Mouse (Mus musculus) heart, embryonic 15.5 days (tissue): Measurements from ENCODE around the gene Btrc. TPM values are rescaled to one million over a fixed set of nuclear protein-coding genes. Genes with fewer than 3 reads are reported as not detected.
A peak's percentile ranks its signal among the peaks of the same experiment; 100 is the strongest.
"Not testable (repeated sequence)": the region's sequence is repeated elsewhere in the genome, so short reads cannot be mapped to it uniquely, and the experiment has no call there.

Experiments
- ATAC-seq: fragments of 200-750 bp; cut with Nextera tagmentation; replicated peaks from 2 replicates; pipeline ENCODE4 v1.8.0; 2017; ENCODE audit warnings: low read depth, moderate TSS enrichment; ENCODE audit not compliant: insufficient number of reproducible peaks, insufficient read depth, low FRiP score
- H3K27ac ChIP-seq: fragments of 300-500 bp; sonication (generic); 2 replicates; pipeline ENCODE4 v1.5.1; 2015; ENCODE audit warnings: mild to moderate bottlenecking, inconsistent platforms
- H3K27me3 ChIP-seq: fragments of 300-500 bp; sonication (generic); 2 replicates; pipeline ENCODE4 v1.6.1; 2015; ENCODE audit warnings: inconsistent platforms
- H3K36me3 ChIP-seq: fragments of 300-500 bp; sonication (generic); 2 replicates; pipeline ENCODE4 v1.6.1; 2015; ENCODE audit warnings: mild to moderate bottlenecking, inconsistent platforms
- H3K4me1 ChIP-seq: fragments of 300-500 bp; sonication (generic); replicated peaks from 2 replicates; pipeline ENCODE4 v1.6.1; 2015; ENCODE audit warnings: inconsistent platforms
- H3K4me2 ChIP-seq: fragments of 300-500 bp; sonication (generic); 2 replicates; pipeline ENCODE4 v1.6.1; 2015; ENCODE audit warnings: inconsistent platforms, mild to moderate bottlenecking, moderate library complexity
- H3K4me3 ChIP-seq: fragments of 300-500 bp; sonication (generic); 2 replicates; pipeline ENCODE4 v1.5.1; 2015; ENCODE audit warnings: mild to moderate bottlenecking, inconsistent platforms
- H3K9ac ChIP-seq: fragments of 300-500 bp; sonication (generic); 2 replicates; pipeline ENCODE4 v1.6.1; 2015; ENCODE audit warnings: mild to moderate bottlenecking, inconsistent platforms
- H3K9me3 ChIP-seq: fragments of 300-500 bp; sonication (generic); replicated peaks from 2 replicates; pipeline ENCODE4 v1.6.1; 2016; ENCODE audit warnings: inconsistent platforms
- WGBS: fragments of 180-500 bp; shearing (Covaris S2); methylation state at CpG from one replicate; pipeline ENCODE4 v1.1.7; 2015; ENCODE audit warnings: mixed read lengths; 5-methylcytosine and 5-hydroxymethylcytosine counted together
- polyA plus RNA-seq: library from polyadenylated mRNA; unstranded; fragments of >200 nt; fragmentation: Nextera tagmentation; extraction: Ambion mirVana; gene quantifications from 2 replicates; pipeline ENCODE4 v1.2.1, GENCODE M21; 2015

The Btrc gene
- polyA plus RNA-seq, result 26.7 and 31.9 TPM in 2 replicates

DNA sequence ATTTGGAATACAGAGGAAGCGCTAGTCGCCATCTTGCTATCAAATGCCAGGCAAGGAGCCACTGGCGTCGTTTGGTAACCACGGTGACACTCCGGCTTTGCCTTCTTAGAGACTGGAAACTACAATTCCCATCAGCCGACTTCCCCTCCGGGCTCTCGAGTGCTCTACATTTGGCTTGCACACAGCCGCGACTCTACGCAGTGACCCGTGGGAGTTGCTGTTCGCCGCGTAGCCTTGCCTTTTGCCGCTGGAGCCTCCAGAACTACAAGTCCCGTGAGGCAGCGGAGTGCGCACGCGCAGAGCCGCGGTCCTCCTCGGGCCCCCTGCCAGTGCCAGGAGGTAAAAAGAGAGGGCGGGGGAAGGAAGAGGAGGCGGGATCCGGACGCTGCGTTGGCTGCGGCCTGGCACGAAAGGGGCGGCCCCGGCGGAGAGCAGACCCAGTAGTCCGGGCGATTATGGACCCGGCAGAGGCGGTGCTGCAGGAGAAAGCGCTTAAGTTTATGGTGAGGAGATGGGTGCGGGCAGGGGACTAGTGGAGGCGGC, at the start of gene Btrc:
Gene Btrc (plus strand): TSS at position 351 of the 543 bp plus-strand sequence.
- Histone ChIP-seq H3K27me3 (no peaks in the 10 kb centered on the region), H3K4me2 (peak within 1 kb of the TSS; percentile 78), H3K4me3 (peak within 1 kb of the TSS; percentile 84), H3K9ac (peak within 1 kb of the TSS; percentile 85), H3K36me3 (peaks cover 4% of the 10 kb centered on the region; the same call in 1 of the 2 replicates), H3K27ac (peak within 1 kb of the TSS; percentile 94), H3K9me3 (no peaks in the 10 kb centered on the region), H3K4me1 (peaks cover 11% of the 10 kb centered on the region)
- peak; percentile 98 for ATAC-seq
- WGBS, result under 1% methylated on average over 42 of the region's 42 CpGs

DNA sequence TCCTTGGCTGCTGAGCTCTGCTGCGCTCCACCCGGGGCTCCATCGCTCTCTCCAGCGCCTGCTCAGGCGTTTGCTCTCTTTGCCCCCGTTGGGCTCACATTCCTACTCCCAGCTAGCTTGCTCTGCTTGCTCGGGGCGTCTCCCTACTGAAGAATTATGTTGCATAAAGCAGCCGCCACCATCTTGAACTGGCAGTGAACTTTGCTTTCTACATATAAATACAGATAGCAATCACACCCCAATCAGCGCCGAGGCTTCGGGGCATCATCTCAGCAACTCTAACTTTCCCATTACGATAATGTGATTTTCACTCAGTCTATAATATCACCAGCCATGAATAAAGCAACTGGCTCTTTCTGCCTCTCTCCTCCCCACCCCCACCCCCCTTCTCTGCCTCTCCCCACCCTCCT, 46.1 kb upstream of the Btrc start:
- Histone ChIP-seq H3K4me3 (no peak overlapping the region), H3K9me3 (no peaks in the 10 kb centered on the region), H3K4me2 (no peak overlapping the region), H3K36me3 (no peaks in the 10 kb centered on the region), H3K9ac (no peak overlapping the region), H3K27me3 (no peaks in the 10 kb centered on the region), H3K27ac (no peak overlapping the region), H3K4me1 (no peaks in the 10 kb centered on the region)
- no peak; the same call in 1 of the 2 replicates for ATAC-seq
- WGBS, result 32% methylated on average over 13 of the region's 13 CpGs

- no peak for ATAC-seq
- H3K4me2 ChIP-seq, result no peak overlapping the region
- WGBS, result 61% methylated on average over 5 of the region's 5 CpGs
These were observed 42.5 kb upstream of the Btrc start for GRCm38 (mm10) chr19:45321062-45321461.

DNA sequence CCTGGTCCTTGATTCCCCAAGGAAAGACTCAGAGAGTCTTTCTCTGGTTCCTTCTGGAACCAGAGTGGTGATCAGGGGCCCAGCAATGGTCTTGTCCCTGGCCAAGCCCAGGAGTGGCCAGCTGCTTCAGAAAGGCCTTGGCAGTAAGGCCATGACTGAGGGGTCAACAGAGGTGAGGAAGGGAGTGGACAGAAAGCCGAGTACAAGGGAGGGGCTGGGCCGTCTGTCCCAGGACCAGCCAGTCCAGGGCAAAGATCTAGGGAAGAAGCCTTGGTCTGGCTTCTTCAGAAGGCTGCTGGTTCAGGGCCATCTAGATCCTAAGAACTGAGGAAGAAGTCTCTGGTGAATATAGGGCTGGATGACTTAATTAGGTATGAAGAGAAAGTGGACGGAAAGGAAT, 34.5 kb upstream of the Btrc start:
- Histone ChIP-seq H3K9me3 (no peaks in the 10 kb centered on the region), H3K9ac (no peak overlapping the region), H3K4me1 (0 out of 2 replicates have a peak, but pooled peaks cover 3% of the 10 kb centered on the region), H3K27ac (no peak overlapping the region), H3K36me3 (no peaks in the 10 kb centered on the region), H3K4me2 (no peak overlapping the region), H3K27me3 (peaks cover 23% of the 10 kb centered on the region), H3K4me3 (no peak overlapping the region)
- no peak for ATAC-seq
- WGBS, result 63% methylated on average over 3 of the region's 3 CpGs

More at GRCm38 (mm10) chr19:45321062-45321461, 42.5 kb upstream of the Btrc start:
- Histone ChIP-seq H3K9ac (no peak overlapping the region), H3K9me3 (no peaks in the 10 kb centered on the region), H3K36me3 (no peaks in the 10 kb centered on the region), H3K27ac (no peak overlapping the region), H3K4me3 (no peak overlapping the region), H3K27me3 (no peaks in the 10 kb centered on the region), H3K4me1 (no peaks in the 10 kb centered on the region)

GRCm38 (mm10) chr19:45329748-45330298, 33.7 kb upstream of the Btrc start:
- Histone ChIP-seq H3K9ac (no peak overlapping the region), H3K9me3 (no peaks in the 10 kb centered on the region), H3K4me1 (0 out of 2 replicates have a peak, but pooled peaks cover 3% of the 10 kb centered on the region), H3K4me3 (peak overlapping the region; percentile 17; the same call in 1 of the 2 replicates), H3K27me3 (peaks cover 23% of the 10 kb centered on the region), H3K4me2 (peak overlapping the region; percentile 53), H3K27ac (no peak overlapping the region), H3K36me3 (no peaks in the 10 kb centered on the region)
- 13% methylated on average over 24 of the region's 24 CpGs for WGBS
- ATAC-seq, result no peak

DNA sequence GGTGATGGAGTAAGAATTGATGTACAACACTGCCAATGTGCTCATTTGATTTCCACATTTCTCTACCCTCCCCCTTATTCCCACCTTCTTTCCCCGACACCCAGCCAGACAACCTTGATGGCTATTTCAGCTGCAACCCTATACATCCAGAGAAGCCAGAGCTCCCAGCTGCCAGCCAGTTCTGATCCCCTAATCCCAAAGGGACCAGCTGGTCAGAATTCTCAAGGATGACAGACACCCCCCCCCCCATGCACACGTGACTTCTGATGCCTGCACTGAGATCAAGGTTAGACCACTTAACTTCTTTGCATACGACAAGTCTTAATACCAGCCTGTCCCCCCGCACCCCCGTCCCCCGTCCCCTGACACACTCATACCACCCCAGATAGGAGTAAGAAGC, 26.8 kb upstream of the Btrc start:
- H3K36me3 ChIP-seq, result no peaks in the 10 kb centered on the region
- no peak overlapping the region for H3K4me3 ChIP-seq
- ATAC-seq, result no peak
- H3K4me2 ChIP-seq, result no peak overlapping the region
- no peaks in the 10 kb centered on the region for H3K4me1 ChIP-seq
- no peak overlapping the region for H3K27ac ChIP-seq
- WGBS, result 79% methylated on average over 6 of the region's 6 CpGs
- H3K27me3 ChIP-seq, result no peaks in the 10 kb centered on the region
- no peaks in the 10 kb centered on the region for H3K9me3 ChIP-seq
- H3K9ac ChIP-seq, result no peak overlapping the region

DNA sequence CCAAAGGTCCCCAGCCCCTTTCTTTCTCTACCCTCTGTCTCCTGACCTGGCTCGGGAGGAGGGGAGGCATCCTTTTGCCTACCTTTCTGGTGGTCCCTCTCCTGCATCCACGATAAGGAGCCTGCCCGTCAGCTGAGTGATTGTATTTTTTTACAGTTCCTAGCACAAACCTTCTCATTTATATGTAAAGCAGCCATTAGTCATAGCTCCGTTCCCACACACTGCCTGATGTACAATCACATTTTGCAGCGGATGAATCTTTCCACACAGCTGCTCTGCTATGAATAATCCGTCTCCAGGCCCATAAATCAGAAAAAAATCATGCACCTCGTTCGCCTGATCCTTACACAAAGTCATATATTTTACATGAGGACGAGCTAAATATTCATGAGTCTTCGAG, 25.4 kb upstream of the Btrc start:
- H3K4me2 ChIP-seq, result no peak overlapping the region
- WGBS, result 67% methylated on average over 10 of the region's 10 CpGs
- no peaks in the 10 kb centered on the region for H3K9me3 ChIP-seq
- no peaks in the 10 kb centered on the region for H3K36me3 ChIP-seq
- H3K27me3 ChIP-seq, result no peaks in the 10 kb centered on the region
- ATAC-seq, result no peak
- H3K27ac ChIP-seq, result no peak overlapping the region
- H3K4me1 ChIP-seq, result no peaks in the 10 kb centered on the region
- no peak overlapping the region for H3K4me3 ChIP-seq
- H3K9ac ChIP-seq, result no peak overlapping the region

DNA sequence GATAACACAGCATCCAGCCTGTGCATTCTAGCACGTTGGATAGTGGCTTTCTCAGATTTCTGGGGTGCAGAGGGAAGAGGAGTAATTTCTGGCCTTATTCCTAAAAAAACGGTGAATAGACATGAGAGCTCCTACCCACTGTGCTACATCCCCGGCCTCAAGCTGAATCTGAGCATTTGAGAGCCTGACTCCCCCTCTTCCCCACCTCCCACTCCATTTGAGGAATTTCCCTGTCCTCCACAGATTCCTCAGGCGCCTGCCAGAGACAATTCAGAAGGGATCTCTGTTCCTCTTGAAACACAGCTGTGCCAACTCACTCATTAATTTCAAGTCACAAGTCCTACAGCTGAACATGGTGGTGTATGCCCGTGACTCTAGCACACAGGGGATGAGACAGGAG, 19.6 kb upstream of the Btrc start:
- no peak overlapping the region for H3K4me2 ChIP-seq
- no peak overlapping the region for H3K27ac ChIP-seq
- no peaks in the 10 kb centered on the region for H3K36me3 ChIP-seq
- H3K4me1 ChIP-seq, result no peaks in the 10 kb centered on the region
- no peaks in the 10 kb centered on the region for H3K9me3 ChIP-seq
- H3K4me3 ChIP-seq, result no peak overlapping the region
- ATAC-seq, result no peak
- 54% methylated on average over 5 of the region's 5 CpGs for WGBS
- no peaks in the 10 kb centered on the region for H3K27me3 ChIP-seq
- no peak overlapping the region for H3K9ac ChIP-seq

DNA sequence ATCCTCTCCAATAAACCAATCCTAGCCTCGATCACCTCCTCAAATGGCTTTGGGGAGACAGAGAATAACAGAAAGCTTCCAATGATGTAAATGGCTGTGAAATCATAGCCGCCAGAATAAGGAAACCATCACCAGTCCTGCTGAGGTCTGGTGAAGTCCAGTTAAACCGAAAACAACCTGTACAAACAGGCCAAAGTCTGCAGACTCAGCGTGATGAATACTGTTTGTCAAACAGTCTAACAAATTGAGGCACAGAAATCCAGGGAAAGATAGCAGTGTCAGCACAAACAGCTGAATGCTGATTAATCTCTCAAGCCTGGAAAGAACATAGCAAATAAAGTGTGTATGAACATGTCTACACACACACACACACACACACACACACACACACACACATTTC, 15.3 kb upstream of the Btrc start:
- H3K9ac ChIP-seq, result no peak overlapping the region
- H3K4me1 ChIP-seq, result no peaks in the 10 kb centered on the region
- H3K36me3 ChIP-seq, result no peaks in the 10 kb centered on the region
- 54% methylated on average over 4 of the region's 4 CpGs for WGBS
- H3K9me3 ChIP-seq, result no peaks in the 10 kb centered on the region
- no peaks in the 10 kb centered on the region; the same call in 1 of the 2 replicates for H3K27me3 ChIP-seq
- H3K4me2 ChIP-seq, result no peak overlapping the region
- H3K4me3 ChIP-seq, result no peak overlapping the region
- no peak for ATAC-seq
- no peak overlapping the region for H3K27ac ChIP-seq

DNA sequence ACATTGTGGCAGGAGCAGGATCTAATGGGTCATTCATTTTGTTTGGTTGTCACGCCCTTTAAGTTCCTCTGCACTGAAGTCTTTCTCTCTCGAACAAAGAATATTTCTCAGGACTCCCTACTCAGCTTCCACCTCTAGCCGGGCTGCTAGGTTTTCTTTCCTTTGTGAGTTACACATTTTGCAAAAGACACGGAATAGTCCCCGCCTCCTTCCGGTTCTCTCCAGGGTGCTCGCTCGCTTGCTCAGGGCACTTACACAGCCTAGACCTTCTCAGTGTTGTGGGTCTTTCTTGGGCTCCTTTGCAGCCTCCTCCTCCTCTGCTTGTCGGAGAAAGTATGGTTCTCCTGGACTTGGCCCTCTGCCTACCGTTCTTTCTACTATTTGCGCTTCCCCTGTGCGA, 13.1 kb upstream of the Btrc start:
- Histone ChIP-seq H3K4me1 (no peaks in the 10 kb centered on the region), H3K9ac (no peak overlapping the region), H3K4me2 (peak overlapping the region; percentile 21), H3K4me3 (no peak overlapping the region), H3K27ac (no peak overlapping the region), H3K36me3 (no peaks in the 10 kb centered on the region), H3K9me3 (no peaks in the 10 kb centered on the region), H3K27me3 (no peaks in the 10 kb centered on the region; the same call in 1 of the 2 replicates)
- WGBS, result 51% methylated on average over 12 of the region's 12 CpGs
- ATAC-seq, result no peak

GRCm38 (mm10) chr19:45352706-45353105, 10.8 kb upstream of the Btrc start:
- not testable (repeated sequence) for ATAC-seq, H3K9ac ChIP-seq, H3K36me3 ChIP-seq, H3K4me1 ChIP-seq, H3K4me3 ChIP-seq, H3K27me3 ChIP-seq, H3K27ac ChIP-seq, H3K4me2 ChIP-seq, H3K9me3 ChIP-seq
- 87% methylated on average over 7 of the region's 7 CpGs for WGBS

GRCm38 (mm10) chr19:45355678-45356077, 7.9 kb upstream of the Btrc start:
- 50% methylated on average over 6 of the region's 6 CpGs for WGBS
- no peaks in the 10 kb centered on the region; the same call in 1 of the 2 replicates for H3K27me3 ChIP-seq

More at GRCm38 (mm10) chr19:45355678-45356077, 7.9 kb upstream of the Btrc start:
- Histone ChIP-seq H3K4me1 (no peaks in the 10 kb centered on the region), H3K9ac (no peak overlapping the region), H3K4me3 (no peak overlapping the region), H3K4me2 (no peak overlapping the region), H3K27ac (no peak overlapping the region), H3K9me3 (no peaks in the 10 kb centered on the region), H3K36me3 (no peaks in the 10 kb centered on the region)
- no peak for ATAC-seq
